Mouse (Mus musculus) liver (tissue): ENCODE results near the gene Npm1.

Source experiments
- DNase-seq: peaks from one replicate; pipeline ENCODE4 v3.0.0-alpha.2; 2020; ENCODE audit warnings: mixed read lengths

Npm1 gene

DNA sequence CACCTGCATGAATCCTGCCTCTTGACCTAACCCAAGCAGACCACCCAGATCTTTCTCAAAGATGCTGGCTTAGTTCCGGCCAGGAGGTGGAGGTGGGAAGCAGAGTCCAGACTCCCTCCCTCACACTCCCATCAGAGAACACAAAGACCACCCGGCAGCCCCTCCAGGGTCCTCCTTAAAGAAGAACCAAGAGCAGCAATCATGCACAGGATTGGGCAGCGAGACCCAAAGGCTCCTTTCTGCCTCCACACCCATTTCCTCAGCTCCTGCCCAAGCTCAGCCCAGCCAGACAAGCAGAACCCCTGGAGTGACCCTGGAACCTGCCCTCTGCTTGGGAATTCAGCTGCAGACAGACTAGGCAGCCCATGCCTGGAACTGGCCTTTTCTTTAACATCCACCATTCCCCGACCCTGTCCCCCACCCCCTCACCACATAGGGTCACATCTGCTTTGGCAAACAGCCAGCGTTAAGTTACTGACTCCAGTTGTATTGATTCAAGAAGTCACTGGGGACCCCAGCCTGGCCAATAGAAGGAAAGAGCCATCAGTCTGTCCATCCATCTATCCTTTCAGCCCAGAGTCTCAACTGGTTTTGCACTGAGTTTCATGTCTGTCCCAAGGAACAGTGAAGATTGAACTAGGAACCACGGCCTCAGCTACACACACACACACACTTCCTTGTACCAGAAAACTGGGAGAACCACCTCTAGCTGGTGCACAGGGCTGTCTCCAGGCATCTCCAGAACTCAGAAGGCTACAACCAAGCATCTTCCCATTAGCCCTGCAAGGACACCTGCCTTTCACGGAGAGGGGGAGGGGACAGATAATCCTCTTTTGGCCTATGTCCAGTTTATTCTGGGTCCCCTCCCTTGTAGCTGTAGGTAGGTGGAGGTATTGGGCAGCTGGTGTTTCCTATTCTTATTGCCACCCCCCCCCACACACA is 17.5 kb downstream of the Npm1 start:
- DNase-seq = no peak

- no peak for DNase-seq
These were observed 19.1 kb downstream of the Npm1 start for GRCm38 (mm10) chr11:33143906-33144305.

DNA sequence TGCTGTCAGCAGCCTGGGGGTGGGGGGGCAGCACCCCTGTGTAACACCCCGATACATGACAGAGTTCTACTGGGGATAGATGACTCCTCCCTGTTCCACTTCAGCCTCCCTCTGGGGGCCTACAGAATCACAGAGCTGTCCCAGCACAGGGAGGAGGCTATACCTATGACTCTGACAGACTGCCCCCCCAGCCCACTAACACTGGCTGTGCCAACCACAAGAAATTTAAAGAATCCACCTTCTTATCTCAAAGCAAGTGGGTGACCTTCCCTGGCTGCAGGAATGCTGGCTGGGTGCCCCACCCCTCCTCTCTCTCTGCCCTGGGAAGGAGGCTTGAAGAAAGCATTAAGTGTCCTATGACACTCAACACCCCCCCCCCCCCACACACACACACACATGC is 20.2 kb downstream of the Npm1 start:
- DNase-seq = no peak

DNA sequence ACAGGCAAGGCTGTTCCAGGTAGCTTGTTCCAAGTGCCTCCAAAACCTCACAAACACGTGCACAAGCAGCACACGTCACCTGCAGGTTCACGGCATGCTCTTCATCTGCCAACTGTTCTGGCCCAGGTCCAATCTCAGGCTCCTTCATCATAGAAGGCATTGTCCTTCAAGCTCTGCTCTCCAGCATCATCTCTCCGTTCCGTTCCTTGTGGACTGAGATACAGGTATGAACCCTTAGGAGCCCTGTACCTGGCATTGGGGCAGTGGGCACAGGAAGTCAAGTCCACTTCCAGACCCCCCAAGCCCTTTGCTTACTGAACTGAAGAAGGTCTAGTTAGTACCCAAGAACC is 22.9 kb downstream of the Npm1 start:
- DNase-seq = no peak

DNA sequence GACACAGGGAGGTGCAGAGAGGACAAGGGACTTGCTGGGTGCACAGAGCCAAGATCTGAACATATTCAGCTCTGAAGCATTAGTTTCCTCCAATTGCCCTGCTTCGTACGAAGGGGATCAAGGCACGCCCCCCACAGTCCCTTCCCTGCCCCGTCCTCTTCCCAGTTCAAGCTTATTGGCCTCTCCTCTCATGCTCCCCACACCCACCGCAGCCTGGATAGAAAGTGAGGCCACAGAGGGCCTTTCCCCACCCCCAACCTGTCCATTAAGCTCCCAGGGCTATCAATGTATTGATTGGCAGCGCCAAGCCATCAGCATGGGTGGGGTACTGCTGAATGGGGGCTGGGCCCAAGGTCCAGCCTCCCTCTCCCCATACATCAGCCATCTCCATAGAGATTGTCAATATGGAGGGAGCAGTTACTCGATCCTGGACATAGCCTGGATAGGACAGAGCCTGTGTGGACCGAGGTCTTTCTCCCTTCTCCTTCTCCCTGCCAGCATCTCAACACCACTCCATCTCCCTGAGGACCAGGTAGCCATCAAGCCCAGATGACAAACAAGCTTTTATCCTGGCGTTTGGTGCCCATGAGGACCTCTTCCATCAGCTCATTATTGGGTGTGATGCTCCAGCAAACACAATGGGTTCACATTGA is 23.4 kb downstream of the Npm1 start:
- DNase-seq = peak; percentile 0

GRCm38 (mm10) chr11:33138686-33139085 is 24.3 kb downstream of the Npm1 start:
- no peak for DNase-seq

- no peak for DNase-seq
These were observed 28.5 kb downstream of the Npm1 start for GRCm38 (mm10) chr11:33134391-33134986.

DNA sequence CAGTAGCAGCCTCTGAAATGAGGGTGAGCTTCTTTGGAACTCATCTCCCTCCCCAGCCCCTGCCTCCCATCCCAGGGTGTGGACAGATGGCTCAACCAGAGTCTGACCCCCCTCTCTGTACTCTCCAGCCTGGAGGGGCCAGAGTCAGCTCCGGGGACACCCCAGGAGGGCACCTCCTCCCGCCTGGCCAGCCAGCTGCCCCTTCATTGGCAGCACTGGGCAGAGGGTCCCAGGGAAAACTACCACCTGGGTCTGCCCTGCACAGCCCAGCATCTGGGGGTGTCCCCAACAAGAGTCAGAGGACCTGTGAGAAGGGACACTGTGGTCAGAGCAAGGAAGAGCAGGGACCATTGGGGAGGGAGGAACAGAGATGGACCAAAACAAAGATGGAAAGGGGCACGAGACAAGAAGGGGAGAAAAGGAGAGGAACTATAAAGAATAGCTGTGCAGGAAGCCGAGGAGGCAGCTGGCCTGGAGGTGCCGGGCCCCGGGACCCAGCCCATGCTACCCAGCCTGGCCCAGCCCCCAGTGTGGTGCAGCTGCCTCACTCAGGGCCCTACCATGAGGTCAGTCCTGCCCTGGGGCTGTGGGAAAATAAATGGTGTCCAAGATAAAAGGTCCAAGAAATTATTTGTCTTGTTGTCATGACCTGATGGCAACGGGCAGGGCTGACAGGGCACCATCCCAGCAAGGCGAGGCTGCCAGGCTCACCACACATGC is 30.2 kb downstream of the Npm1 start:
- DNase-seq = no peak

GRCm38 (mm10) chr11:33127058-33127457 is 35.9 kb downstream of the Npm1 start:
- no peak for DNase-seq

GRCm38 (mm10) chr11:33122575-33123268 is 40.3 kb downstream of the Npm1 start:
- DNase-seq = no peak

GRCm38 (mm10) chr11:33119556-33119955 is 43.5 kb downstream of the Npm1 start:
- DNase-seq = no peak

DNA sequence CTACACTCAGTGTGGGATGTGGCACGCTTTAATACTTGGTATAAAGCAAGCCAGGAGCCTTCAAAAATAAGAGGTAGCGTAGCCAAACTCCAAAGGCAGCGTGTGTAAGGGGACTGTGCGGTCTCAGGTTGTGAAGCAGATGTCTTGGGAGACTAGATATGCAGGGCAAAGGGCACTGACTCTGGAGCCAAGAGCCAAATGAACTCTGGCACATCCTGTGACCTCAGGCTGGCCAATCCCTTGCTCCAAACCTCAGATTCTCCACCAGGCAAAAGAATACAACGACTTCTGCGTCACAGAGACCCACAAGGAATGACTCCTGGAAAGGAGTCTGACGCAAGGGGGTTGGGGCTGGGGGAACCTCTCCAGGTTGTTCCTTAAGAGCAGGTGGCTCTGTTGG is 43.9 kb downstream of the Npm1 start:
- no peak for DNase-seq

DNA sequence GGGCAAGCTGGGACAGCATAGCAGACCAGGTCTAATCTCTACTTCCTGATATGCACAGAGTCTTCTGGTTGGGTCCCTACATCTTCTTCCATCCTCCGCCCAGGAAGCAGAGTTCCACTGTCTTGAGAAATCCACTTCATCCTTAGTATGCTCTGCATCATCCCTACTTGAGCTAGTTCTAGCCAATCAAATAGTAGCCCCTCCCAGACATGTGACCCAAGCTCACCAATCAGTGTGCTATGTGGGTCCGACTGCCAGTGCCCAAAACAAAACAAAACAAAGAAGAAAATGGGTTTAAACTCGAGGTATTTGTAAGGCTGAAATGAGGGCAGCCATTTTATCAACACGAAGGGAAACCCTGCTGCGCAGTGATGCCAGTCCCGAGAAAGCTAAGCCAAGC is 44.5 kb downstream of the Npm1 start:
- no peak for DNase-seq

- no peak for DNase-seq
These were observed 47.2 kb downstream of the Npm1 start for GRCm38 (mm10) chr11:33115796-33116195.

DNA sequence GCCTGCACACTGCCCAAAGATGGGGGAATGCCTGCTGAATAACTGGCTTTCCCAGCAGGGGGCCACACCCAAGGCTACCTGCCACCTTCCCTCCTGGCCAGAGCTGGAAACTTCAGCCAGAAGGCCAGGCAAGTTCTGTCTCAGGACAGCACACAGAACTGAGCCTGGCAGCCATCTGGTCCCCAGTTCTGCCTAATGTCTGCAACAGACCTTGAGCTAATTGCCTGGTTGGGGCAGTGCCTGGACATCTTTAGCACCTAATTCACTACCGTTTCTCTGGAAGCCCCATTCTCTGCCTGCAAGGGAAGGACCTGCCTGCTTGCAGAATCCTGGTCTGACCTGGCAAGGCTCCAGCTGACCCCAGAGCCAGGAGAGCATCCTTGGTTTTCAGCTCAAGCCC is 50.6 kb downstream of the Npm1 start:
- no peak for DNase-seq

- no peak for DNase-seq
These were observed 52.9 kb downstream of the Npm1 start for GRCm38 (mm10) chr11:33110111-33110510.

DNA sequence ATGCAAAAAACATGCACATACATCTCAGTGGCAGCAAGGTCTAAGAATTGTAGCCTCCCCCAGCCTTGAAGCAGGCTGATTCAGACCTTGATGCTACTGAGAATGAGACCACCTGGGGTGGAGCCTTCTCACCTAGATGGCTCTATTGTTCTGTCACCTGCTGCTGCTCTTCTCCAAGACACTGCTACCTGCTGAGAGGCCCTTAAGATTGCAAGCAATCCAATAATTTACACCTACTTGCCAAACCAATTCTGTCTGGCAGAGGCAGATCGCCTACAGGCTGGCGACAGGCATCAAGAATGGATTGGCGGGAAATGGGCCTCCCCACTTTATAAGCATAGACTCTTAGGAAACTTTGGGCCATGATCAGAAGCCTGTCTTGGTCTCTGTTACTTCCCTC is 55.5 kb downstream of the Npm1 start:
- no peak for DNase-seq

DNA sequence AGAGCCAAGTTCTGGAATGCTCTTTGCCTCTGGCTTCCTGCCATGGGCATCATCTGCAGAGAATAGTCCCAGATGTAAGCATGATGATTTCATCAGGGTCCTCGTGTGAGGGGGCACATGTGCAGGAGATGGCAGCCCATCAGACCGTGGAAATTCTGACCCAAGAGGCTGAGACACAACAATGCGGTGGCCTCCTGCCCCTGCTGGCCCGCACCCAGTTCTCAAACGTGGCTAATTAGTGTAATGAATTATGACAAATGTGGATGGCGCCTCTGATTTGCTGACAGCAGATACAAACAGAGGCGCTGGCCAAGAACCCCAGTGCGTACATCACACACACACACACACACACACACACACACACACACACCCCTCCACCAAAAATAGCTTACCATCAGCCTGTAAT is 58.1 kb downstream of the Npm1 start:
- DNase-seq = no peak

DNA sequence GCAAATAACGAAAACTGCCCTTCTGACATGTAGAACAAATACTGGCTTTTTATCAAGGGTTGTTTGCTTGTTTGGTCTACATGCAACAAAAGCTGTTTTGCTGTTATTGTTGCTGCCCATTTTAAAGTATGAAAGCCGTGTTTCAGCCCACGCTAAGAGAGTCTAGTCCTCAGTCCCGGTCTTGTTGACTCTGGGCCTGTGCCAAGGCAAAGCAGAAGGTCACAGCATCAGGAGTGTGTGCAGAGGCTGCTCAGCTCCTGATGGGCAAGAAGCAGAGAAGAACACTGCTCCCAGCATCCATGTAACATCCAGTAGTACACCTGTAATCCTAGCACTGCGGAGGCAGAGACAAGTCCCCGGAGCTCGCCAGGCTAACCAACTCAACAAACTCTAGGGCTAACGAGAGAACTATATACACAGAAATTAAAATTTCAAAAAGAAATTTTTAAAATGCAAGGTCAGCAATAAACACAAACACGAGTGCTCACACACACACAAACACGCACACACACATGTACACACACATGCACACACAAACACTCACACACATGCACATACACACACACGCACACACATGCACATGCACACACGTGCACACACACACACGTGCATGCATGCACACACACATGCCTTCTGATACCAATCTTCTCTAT is 59.6 kb downstream of the Npm1 start:
- DNase-seq = no peak
